Mouse (Mus musculus) liver, adult 2 months (tissue): Measurements from ENCODE around the gene Mecom. TPM values are rescaled to one million over a fixed set of nuclear protein-coding genes. Genes with fewer than 3 reads are reported as not detected.

Experiments
- DNase-seq: peaks from one replicate; pipeline ENCODE4 v3.0.0-alpha.2; 2011; ENCODE audit warnings: low read depth, low spot score; ENCODE audit errors: extremely low read depth
- H3K27ac ChIP-seq: fragments of 200-500 bp; replicated peaks from 2 replicates; pipeline ENCODE4 v1.5.1; 2012; ENCODE audit warnings: low read depth, mild to moderate bottlenecking, control low read depth, inconsistent platforms, low read length; ENCODE audit not compliant: insufficient read depth
- H3K27me3 ChIP-seq: fragments of 200-500 bp; 2 replicates; pipeline ENCODE4 v1.6.1; 2012; ENCODE audit warnings: mild to moderate bottlenecking, moderate library complexity, low read length, inconsistent platforms; ENCODE audit not compliant: control insufficient read depth, insufficient read depth
- H3K36me3 ChIP-seq: fragments of 200-500 bp; 2 replicates; pipeline ENCODE4 v1.6.1; 2012; ENCODE audit warnings: low read length, inconsistent platforms; ENCODE audit not compliant: control insufficient read depth, insufficient read depth
- H3K4me1 ChIP-seq: fragments of 200-500 bp; 2 replicates; pipeline ENCODE4 v1.6.1; 2011; ENCODE audit warnings: low read length; ENCODE audit not compliant: control insufficient read depth, insufficient read depth
- H3K4me3 ChIP-seq: fragments of 200-500 bp; 2 replicates; pipeline ENCODE4 v1.5.1; 2011; ENCODE audit warnings: low read depth, mild to moderate bottlenecking, control low read depth, low read length, moderate library complexity; ENCODE audit not compliant: insufficient read depth
- H3K79me2 ChIP-seq: fragments of 200-500 bp; 2 replicates; pipeline ENCODE4 v1.6.1; 2012; ENCODE audit warnings: inconsistent platforms, mild to moderate bottlenecking, low read length, moderate library complexity; ENCODE audit not compliant: control insufficient read depth, insufficient read depth
- H3K9ac ChIP-seq: fragments of 200-500 bp; 2 replicates; pipeline ENCODE4 v1.6.1; 2012; ENCODE audit warnings: low read depth, mild to moderate bottlenecking, control low read depth, inconsistent platforms, low read length
- CTCF ChIP-seq: fragments of 200-500 bp; IDR thresholded peaks from 2 replicates; pipeline ENCODE4 v1.5.1; 2011; ENCODE audit warnings: low read depth, low read length, control low read depth
- POLR2A ChIP-seq: fragments of 200-500 bp; IDR thresholded peaks from 2 replicates; pipeline ENCODE4 v1.6.1; 2011; ENCODE audit warnings: low read length, control low read depth; ENCODE audit not compliant: insufficient read depth; ENCODE audit errors: extremely low read depth
- WGBS: fragments of 180-500 bp; shearing (Covaris S2); methylation state at CpG from one replicate; pipeline ENCODE4 v1.1.7; 2018; 5-methylcytosine and 5-hydroxymethylcytosine counted together
- polyA plus RNA-seq: library from polyadenylated mRNA; depleted of rRNA; stranded (reverse); fragments of >200 nt; gene quantifications from 2 replicates; pipeline ENCODE4 v1.2.3, GENCODE M21; 2012
- total RNA-seq: library from RNA; depleted of rRNA; stranded (reverse); fragments of >200 nt; gene quantifications from 2 replicates; pipeline ENCODE4 v1.2.3, GENCODE M21; 2014

The Mecom gene
- total and polyA plus RNA-seq, 2 experiments = 0.39 to 1.4 TPM

- Histone ChIP-seq H3K79me2 (no peaks in the 10 kb centered on the region), H3K27me3 (no peaks in the 10 kb centered on the region), H3K9ac (peak overlapping the region; percentile 24), H3K27ac (no peak overlapping the region), H3K36me3 (no peaks in the 10 kb centered on the region), H3K4me3 (peak overlapping the region; percentile 52), H3K4me1 (no peaks in the 10 kb centered on the region)
- WGBS = under 1% methylated on average over 27 of the region's 27 CpGs
- DNase-seq = peak; percentile 54
- no peak for TF ChIP-seq POLR2A
- no peak for TF ChIP-seq CTCF
Measured at GRCm38 (mm10) chr3:30012150-30012549, 535.7 kb downstream of the Mecom start.

DNA sequence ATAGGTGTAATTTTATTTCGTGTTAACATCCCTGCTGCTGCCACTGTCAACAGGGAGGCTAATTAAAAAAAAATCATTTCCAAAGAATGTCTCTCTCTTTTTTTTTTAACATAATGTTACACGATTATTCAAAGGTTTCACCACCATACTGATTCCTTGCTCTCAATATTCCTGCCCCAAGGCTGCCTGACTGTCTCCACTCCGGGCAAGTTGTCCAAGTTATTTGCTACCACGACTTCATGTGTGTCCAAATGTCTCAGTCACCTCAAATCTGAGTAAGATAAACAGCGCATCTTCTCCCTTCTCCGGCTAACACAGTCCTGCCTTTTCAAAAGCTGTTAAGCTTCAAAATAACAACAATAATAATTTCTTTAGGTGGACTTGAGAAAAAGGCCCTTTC, 536.1 kb downstream of the Mecom start:
- 29% methylated on average over 6 of the region's 6 CpGs for WGBS
- Histone ChIP-seq H3K4me1 (no peaks in the 10 kb centered on the region), H3K27me3 (no peaks in the 10 kb centered on the region), H3K9ac (no peak overlapping the region), H3K36me3 (no peaks in the 10 kb centered on the region), H3K4me3 (no peak overlapping the region), H3K79me2 (no peaks in the 10 kb centered on the region), H3K27ac (no peak overlapping the region)
- no peak for TF ChIP-seq POLR2A
- no peak for TF ChIP-seq CTCF
- DNase-seq = no peak

DNA sequence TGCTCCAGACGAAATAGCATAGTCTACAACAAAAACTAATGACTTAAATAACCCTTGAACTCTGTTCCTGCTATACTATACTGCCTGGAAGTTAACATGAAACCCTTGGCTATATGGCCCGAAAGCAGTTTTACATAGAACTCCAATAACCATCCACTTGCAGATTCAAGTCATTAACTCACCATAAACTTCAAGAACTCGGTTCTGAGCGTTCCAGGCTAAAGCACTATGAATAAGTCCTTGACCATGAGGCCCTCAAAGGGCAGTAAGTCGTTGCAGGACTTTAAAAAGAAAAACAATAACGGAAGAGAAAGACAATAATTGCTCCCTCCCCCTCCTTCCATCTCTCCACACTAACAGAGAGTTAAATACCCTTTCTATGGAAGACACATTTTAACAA, 536.9 kb downstream of the Mecom start:
- 60% methylated on average over 6 of the region's 6 CpGs for WGBS
- H3K4me1 ChIP-seq = no peaks in the 10 kb centered on the region
- H3K79me2 ChIP-seq = no peaks in the 10 kb centered on the region
- no peak overlapping the region for H3K27ac ChIP-seq
- H3K9ac ChIP-seq = no peak overlapping the region
- DNase-seq = no peak
- no peaks in the 10 kb centered on the region for H3K27me3 ChIP-seq
- H3K4me3 ChIP-seq = no peak overlapping the region
- TF ChIP-seq POLR2A (no peak), CTCF (no peak)
- H3K36me3 ChIP-seq = no peaks in the 10 kb centered on the region

GRCm38 (mm10) chr3:30009596-30009995, 538.2 kb downstream of the Mecom start:
- Histone ChIP-seq H3K36me3 (no peaks in the 10 kb centered on the region), H3K27ac (no peak overlapping the region), H3K9ac (no peak overlapping the region), H3K4me3 (no peak overlapping the region), H3K27me3 (no peaks in the 10 kb centered on the region), H3K79me2 (no peaks in the 10 kb centered on the region), H3K4me1 (no peaks in the 10 kb centered on the region)
- WGBS = 81% methylated on average over 5 of the region's 5 CpGs
- DNase-seq = no peak
- no peak for TF ChIP-seq CTCF
- no peak for TF ChIP-seq POLR2A

DNA sequence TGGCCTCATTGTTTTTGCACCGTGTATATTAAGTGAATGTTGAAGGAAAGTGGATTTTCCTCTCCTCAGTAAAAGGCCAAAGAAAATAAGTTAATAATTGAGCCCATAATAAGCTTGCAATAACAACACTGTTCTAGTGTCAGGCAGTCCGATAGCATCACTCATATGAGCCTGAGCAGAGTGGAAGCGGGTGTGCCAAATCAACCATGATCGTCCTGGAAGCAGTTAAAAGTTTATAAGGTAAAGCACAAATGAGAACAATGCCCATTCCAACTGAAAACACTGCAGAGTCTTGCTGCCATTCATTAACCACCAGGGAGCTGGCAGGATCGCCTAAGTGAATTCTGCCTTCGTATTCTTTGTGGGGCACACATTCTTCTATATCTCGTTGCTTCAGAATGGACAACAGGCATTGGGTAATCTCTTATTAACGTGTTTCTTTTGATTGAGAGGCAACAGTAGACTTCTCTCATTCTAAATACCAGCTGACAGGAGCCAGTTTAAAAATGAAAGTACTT, 542.9 kb downstream of the Mecom start:
- DNase-seq = no peak
- H3K79me2 ChIP-seq = no peaks in the 10 kb centered on the region
- no peaks in the 10 kb centered on the region for H3K36me3 ChIP-seq
- 61% methylated on average over 8 of the region's 8 CpGs for WGBS
- H3K27ac ChIP-seq = no peak overlapping the region
- no peak for TF ChIP-seq POLR2A
- TF ChIP-seq CTCF = no peak
- H3K4me3 ChIP-seq = no peak overlapping the region
- H3K4me1 ChIP-seq = no peaks in the 10 kb centered on the region
- H3K9ac ChIP-seq = no peak overlapping the region
- H3K27me3 ChIP-seq = no peaks in the 10 kb centered on the region

DNA sequence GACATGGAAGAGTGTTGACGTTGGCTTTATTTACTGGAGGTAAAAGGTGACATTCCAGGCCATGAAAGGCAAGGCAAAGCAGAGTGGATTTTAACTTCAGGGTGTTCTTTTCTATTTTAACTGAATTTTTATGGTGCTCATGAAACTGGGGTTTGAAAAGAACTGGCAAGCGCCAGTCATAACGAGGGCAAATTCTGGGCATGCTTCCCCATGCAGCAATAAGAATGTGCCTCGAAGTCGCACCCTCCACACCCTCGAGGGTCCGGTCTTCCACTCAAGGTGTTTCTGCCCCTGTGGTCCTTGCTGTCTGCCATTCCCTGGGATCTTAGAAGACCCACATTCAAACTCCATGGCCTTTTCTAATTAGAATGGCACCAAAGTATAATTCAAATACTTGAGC, 547.5 kb downstream of the Mecom start:
- TF ChIP-seq CTCF (no peak), POLR2A (no peak)
- no peaks in the 10 kb centered on the region for H3K4me1 ChIP-seq
- no peak overlapping the region for H3K27ac ChIP-seq
- no peaks in the 10 kb centered on the region for H3K36me3 ChIP-seq
- no peak overlapping the region for H3K9ac ChIP-seq
- no peaks in the 10 kb centered on the region for H3K79me2 ChIP-seq
- 78% methylated on average over 7 of the region's 7 CpGs for WGBS
- H3K4me3 ChIP-seq = no peak overlapping the region
- H3K27me3 ChIP-seq = no peaks in the 10 kb centered on the region
- no peak for DNase-seq
